Mouse (Mus musculus): ENCODE results near the gene V1ra8. TPM values are rescaled to one million over a fixed set of nuclear protein-coding genes. Genes with fewer than 3 reads are reported as not detected.
"Not testable (repeated sequence)": the region's sequence is repeated elsewhere in the genome, so short reads cannot be mapped to it uniquely, and the experiment has no call there.

The V1ra8 gene
- not detected for total RNA-seq (2021)
- long read RNA-seq, experiment 1 = 0 reads
- long read RNA-seq, experiment 2 = 0 reads

- not testable (repeated sequence) for DNase-seq (ENCODE audit: low spot score)
These were observed at the start of gene V1ra8 for GRCm38 (mm10) chr6:90202493-90202892. V1ra8 (plus strand) TSS chr6:90202793.

- no peak for DNase-seq (ENCODE audit: low spot score)
These were observed 42.5 kb upstream of the V1ra8 start for GRCm38 (mm10) chr6:90160139-90160538.

GRCm38 (mm10) chr6:90174508-90174907 lies 28.1 kb upstream of the V1ra8 start, which contains the start of gene Vmn1r52:
Vmn1r52 (plus strand) TSS chr6:90174808.
- no peak for DNase-seq (ENCODE audit: low spot score)

GRCm38 (mm10) chr6:90224338-90224737 lies 21.7 kb downstream of the V1ra8 start, which contains the start of gene Vmn1r53:
Vmn1r53 (minus strand) TSS chr6:90224438.
- DNase-seq (ENCODE audit: low spot score) = no peak

- not testable (repeated sequence) for DNase-seq (ENCODE audit: low spot score)
These were observed 29.5 kb downstream of the V1ra8 start for GRCm38 (mm10) chr6:90232114-90232513.

- DNase-seq (ENCODE audit: low spot score) = no peak
These were observed 30.1 kb downstream of the V1ra8 start for GRCm38 (mm10) chr6:90232681-90233080.

DNA sequence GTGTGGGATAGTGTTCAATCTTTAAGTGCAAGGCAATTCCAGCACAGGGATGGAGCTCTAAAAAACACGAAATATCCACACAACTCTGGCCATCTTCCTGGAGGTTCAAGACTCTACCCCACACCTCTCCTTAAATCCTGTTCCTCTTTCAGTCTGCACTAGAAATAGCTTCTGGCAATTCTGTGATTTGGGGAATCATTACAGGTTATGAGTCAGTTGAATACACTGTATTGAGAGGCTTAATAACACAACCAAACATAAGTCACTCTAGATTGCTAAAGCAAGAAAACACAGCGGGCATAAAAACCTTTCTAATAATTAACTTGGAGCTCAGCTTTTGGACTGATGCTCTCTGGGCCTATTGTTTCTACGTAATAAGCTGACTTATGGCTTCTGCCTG lies 41.4 kb downstream of the V1ra8 start:
- no peak for DNase-seq (ENCODE audit: low spot score)

GRCm38 (mm10) chr6:90246000-90246399 lies 43.4 kb downstream of the V1ra8 start, which contains the start of gene Vmn1r54:
Vmn1r54 (plus strand) TSS chr6:90246300.
- no peak for DNase-seq (ENCODE audit: low spot score)

Other genes starting within 250 kb of the V1ra8 start
- gene Vmn1r46, start 233.5 kb upstream of the V1ra8 start, total RNA-seq (2021) = not detected
- gene Vmn1r47, start 186.6 kb upstream of the V1ra8 start, total RNA-seq (2021) = not detected
- gene Vmn1r48, start 166.0 kb upstream of the V1ra8 start, total RNA-seq (2021) = not detected
- gene Vmn1r49, start 124.3 kb upstream of the V1ra8 start, total RNA-seq (2021) = not detected
- not detected for gene Vmn1r50, start 101.4 kb upstream of the V1ra8 start, total RNA-seq (2021)
- gene Vmn1r51, start 80.2 kb upstream of the V1ra8 start, total RNA-seq (2021) = not detected
- not detected for gene Vmn1r52, start 28.0 kb upstream of the V1ra8 start, total RNA-seq (2021)
- gene Vmn1r53, start 21.6 kb downstream of the V1ra8 start, total RNA-seq (2021) = not detected
- not detected for gene Vmn1r54, start 43.5 kb downstream of the V1ra8 start, total RNA-seq (2021)
- not detected for gene BC048671, start 98.4 kb downstream of the V1ra8 start, total RNA-seq (2021)
- gene Chst13, start 122.4 kb downstream of the V1ra8 start, total RNA-seq (2021) = not detected
- under 1 TPM in 1 of 2 experiments, not detected in 1; 0.12 TPM for gene Uroc1, start 130.5 kb downstream of the V1ra8 start, total RNA-seq (2021)
- gene Zxdc, start 166.7 kb downstream of the V1ra8 start, total RNA-seq (2021) = 10 to 100 TPM; 13.7 to 13.9 TPM
- under 1 TPM in 1 of 2 experiments, not detected in 1; 0.12 TPM for gene Cfap100, start 226.0 kb downstream of the V1ra8 start, total RNA-seq (2021)

All from gastrocnemius, adult 18-20 months (tissue).